Mouse (Mus musculus) liver, embryonic 13.5 days (tissue): ENCODE data around the gene Smyd3. TPM values are rescaled to one million over a fixed set of nuclear protein-coding genes. Genes with fewer than 3 reads are reported as not detected.

Experiments used
- ATAC-seq: fragments of 200-750 bp; cut with Nextera tagmentation; 2 replicates; pipeline ENCODE4 v1.8.0; 2017; ENCODE audit warnings: low read depth, mild to moderate bottlenecking, moderate number of reproducible peaks, moderate library complexity
- DNase-seq: peaks from one replicate; pipeline ENCODE4 v3.0.0; 2022
- H3K27ac ChIP-seq: fragments of 300-500 bp; sonication (generic); 2 replicates; pipeline ENCODE4 v1.5.1; 2015; ENCODE audit warnings: moderate library complexity, mild to moderate bottlenecking, inconsistent platforms
- H3K27me3 ChIP-seq: fragments of 300-500 bp; sonication (generic); 2 replicates; pipeline ENCODE4 v1.6.1; 2015; ENCODE audit warnings: mild to moderate bottlenecking, inconsistent platforms
- H3K36me3 ChIP-seq: fragments of 300-500 bp; sonication (generic); 2 replicates; pipeline ENCODE4 v1.6.1; 2015; ENCODE audit warnings: mild to moderate bottlenecking, inconsistent platforms
- H3K4me1 ChIP-seq: fragments of 300-500 bp; sonication (generic); replicated peaks from 2 replicates; pipeline ENCODE4 v1.6.1; 2015; ENCODE audit warnings: inconsistent platforms
- H3K4me2 ChIP-seq: fragments of 300-500 bp; sonication (generic); 2 replicates; pipeline ENCODE4 v1.6.1; 2015; ENCODE audit warnings: inconsistent platforms, mild to moderate bottlenecking, moderate library complexity
- H3K4me3 ChIP-seq: fragments of 300-500 bp; sonication (generic); replicated peaks from 2 replicates; pipeline ENCODE4 v1.5.1; 2015; ENCODE audit warnings: mild to moderate bottlenecking, inconsistent platforms
- H3K9ac ChIP-seq: fragments of 300-500 bp; sonication (generic); 2 replicates; pipeline ENCODE4 v1.6.1; 2015; ENCODE audit warnings: mild to moderate bottlenecking, inconsistent platforms
- H3K9me3 ChIP-seq: fragments of 300-500 bp; sonication (generic); replicated peaks from 2 replicates; pipeline ENCODE4 v1.6.1; 2016; ENCODE audit warnings: inconsistent platforms
- WGBS: fragments of 180-500 bp; shearing (Covaris S2); methylation state at CpG from one replicate; pipeline ENCODE4 v1.1.7; 2015; ENCODE audit not compliant: insufficient replicate concordance; 5-methylcytosine and 5-hydroxymethylcytosine counted together
- polyA plus RNA-seq: library from polyadenylated mRNA; unstranded; fragments of >200 nt; fragmentation: Nextera tagmentation; extraction: Ambion mirVana; gene quantifications from 2 replicates; pipeline ENCODE4 v1.2.1, GENCODE M21; 2015

The Smyd3 gene
- polyA plus RNA-seq, 1 experiment from 2014 or later, result 6.6 TPM

DNA sequence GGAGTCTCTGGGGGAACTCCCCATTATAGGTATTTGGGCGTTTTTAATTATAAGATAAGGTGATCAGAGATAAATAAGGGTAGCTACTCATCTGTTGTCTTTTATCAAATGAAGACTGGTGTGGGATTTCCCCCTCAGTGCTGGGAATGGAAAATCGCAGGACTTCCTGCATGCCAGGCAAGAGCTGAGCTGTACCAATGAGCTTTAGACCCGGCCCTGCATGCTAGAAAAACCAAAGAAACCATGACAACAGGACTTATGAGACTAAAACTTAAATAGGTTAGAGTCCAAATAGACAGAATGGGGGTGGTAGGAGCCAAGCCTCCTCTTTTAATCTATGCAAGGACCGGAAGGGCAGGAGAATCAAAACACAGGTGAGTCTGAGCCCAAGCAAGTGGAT is 492.7 kb downstream of the Smyd3 start:
- Histone ChIP-seq H3K27ac (no peak overlapping the region), H3K4me2 (no peak overlapping the region), H3K4me3 (no peak overlapping the region), H3K9me3 (no peaks in the 10 kb centered on the region), H3K4me1 (no peaks in the 10 kb centered on the region), H3K36me3 (no peaks in the 10 kb centered on the region), H3K9ac (no peak overlapping the region), H3K27me3 (no peaks in the 10 kb centered on the region)
- no peak for ATAC-seq
- 64% methylated on average over 4 of the region's 4 CpGs for WGBS
- DNase-seq, result no peak

DNA sequence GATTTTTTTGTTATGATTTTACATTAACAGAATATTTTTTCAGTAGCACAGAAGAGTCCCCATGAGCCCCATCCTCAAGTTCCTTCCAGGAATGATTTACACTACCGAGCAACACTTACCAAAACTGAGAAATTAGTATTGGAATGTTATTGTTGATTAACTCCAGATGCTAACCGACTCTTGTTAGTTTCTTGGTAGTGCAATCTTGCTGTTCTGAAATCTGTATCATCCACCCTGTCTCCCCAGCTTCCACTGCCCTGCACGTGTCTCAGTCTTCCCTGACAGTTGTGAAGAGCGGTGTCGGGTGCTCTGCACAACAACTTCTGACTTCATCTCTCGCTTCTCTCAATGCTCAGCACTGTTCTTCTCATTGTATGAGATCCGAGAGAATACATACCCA is 494.4 kb downstream of the Smyd3 start:
- no peaks in the 10 kb centered on the region for H3K36me3 ChIP-seq
- H3K4me3 ChIP-seq, result no peak overlapping the region
- no peak overlapping the region for H3K9ac ChIP-seq
- ATAC-seq (no peak), DNase-seq (no peak)
- H3K27me3 ChIP-seq, result no peaks in the 10 kb centered on the region
- no peak overlapping the region for H3K4me2 ChIP-seq
- H3K27ac ChIP-seq, result no peak overlapping the region
- no peaks in the 10 kb centered on the region for H3K4me1 ChIP-seq
- H3K9me3 ChIP-seq, result no peaks in the 10 kb centered on the region
- 74% methylated on average over 7 of the region's 7 CpGs for WGBS

DNA sequence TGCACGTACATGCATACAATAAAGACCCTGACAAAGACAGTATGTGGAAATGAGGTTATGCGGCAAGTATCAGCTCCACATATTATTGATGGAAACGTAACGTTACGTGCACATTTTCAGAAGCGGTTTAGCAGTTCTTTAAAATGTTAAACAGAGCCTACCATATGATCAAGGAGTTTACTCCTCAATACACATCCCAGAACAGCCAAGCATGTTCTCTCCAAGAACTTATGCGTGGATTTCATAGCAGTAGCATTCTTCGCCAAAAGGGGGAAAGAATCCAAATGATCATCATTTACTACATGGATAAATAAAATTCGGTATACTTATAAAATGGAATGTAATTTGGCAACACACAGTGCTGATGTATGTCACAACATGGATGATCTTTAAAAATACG is 500.4 kb downstream of the Smyd3 start:
- Histone ChIP-seq H3K4me2 (no peak overlapping the region), H3K36me3 (no peaks in the 10 kb centered on the region), H3K9me3 (no peaks in the 10 kb centered on the region), H3K4me3 (no peak overlapping the region), H3K27ac (no peak overlapping the region), H3K27me3 (no peaks in the 10 kb centered on the region), H3K4me1 (no peaks in the 10 kb centered on the region), H3K9ac (no peak overlapping the region)
- DNase-seq (no peak), ATAC-seq (no peak)
- WGBS, result 77% methylated on average over 10 of the region's 10 CpGs

DNA sequence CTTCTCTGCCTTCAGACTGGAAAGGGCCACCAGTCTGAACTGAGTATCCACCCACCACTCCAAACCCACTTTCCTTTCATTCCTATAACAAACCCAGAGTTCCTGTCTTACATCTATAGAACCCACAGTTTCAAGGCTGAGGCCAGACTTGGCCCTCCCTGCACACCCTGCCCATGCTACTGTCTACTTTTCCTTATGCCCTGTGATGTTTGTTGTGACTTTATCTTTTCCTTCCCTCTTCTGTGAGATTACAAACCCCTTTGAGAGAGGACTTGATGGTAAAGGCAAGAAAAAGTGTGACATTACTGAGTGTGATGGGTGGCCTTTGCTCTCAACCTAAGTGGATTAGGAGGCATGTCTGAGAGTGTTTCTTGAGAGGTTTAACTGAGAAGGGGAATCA is 504.8 kb downstream of the Smyd3 start:
- Histone ChIP-seq H3K36me3 (no peaks in the 10 kb centered on the region), H3K4me1 (no peaks in the 10 kb centered on the region), H3K4me2 (no peak overlapping the region), H3K27me3 (no peaks in the 10 kb centered on the region), H3K27ac (no peak overlapping the region), H3K9me3 (no peaks in the 10 kb centered on the region), H3K4me3 (no peak overlapping the region), H3K9ac (no peak overlapping the region)
- ATAC-seq (no peak), DNase-seq (no peak)

DNA sequence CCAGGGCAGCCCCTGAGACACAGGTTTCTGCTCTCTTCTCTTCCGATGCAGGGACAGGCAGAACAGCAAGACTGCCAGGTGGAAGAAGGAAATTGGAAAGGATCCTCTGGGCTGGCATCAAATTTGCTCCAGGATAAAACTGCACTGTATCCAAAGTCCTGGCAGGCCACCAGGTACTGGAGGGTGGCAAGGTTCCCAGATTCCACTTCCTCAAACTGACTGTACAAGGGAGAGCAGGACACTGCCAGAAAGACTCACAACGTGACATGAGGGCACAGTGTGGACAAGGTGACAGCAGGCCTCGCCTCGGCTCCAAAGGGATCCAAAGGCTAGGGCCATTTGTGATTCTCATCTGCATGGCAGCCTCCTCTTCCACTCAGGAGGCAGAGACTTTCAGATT is 505.6 kb downstream of the Smyd3 start:
- DNase-seq (no peak), ATAC-seq (no peak)
- 73% methylated on average over 4 of the region's 4 CpGs for WGBS
- no peak overlapping the region for H3K4me2 ChIP-seq
- no peak overlapping the region for H3K27ac ChIP-seq
- no peak overlapping the region for H3K9ac ChIP-seq
- H3K36me3 ChIP-seq, result no peaks in the 10 kb centered on the region
- no peaks in the 10 kb centered on the region for H3K4me1 ChIP-seq
- H3K4me3 ChIP-seq, result no peak overlapping the region
- no peaks in the 10 kb centered on the region for H3K27me3 ChIP-seq
- no peaks in the 10 kb centered on the region for H3K9me3 ChIP-seq

DNA sequence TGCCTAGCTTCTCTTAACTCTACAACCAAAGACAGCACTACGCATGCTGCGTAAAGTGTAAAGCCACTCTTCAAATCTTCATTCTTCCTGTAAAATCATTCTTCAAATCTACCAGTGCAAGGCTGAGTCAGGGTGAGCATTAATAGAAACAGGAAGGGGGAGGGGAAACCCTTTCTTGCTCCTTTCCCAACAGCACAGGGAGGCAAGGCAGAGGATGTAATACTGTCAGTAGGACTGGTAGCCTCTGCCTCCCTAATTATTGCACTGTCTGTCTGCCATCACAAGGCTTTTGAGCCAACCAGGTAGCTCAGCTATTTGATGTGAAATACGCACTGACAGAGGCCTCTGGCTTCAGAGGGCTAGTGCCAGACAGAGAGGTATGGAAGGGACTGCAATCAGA is 507.1 kb downstream of the Smyd3 start:
- WGBS, result 70% methylated on average over 3 of the region's 3 CpGs
- Histone ChIP-seq H3K9ac (no peak overlapping the region), H3K4me2 (no peak overlapping the region), H3K27me3 (no peaks in the 10 kb centered on the region), H3K9me3 (no peaks in the 10 kb centered on the region), H3K4me1 (no peaks in the 10 kb centered on the region), H3K36me3 (no peaks in the 10 kb centered on the region), H3K27ac (no peak overlapping the region), H3K4me3 (no peak overlapping the region)
- DNase-seq, result no peak
- no peak for ATAC-seq

DNA sequence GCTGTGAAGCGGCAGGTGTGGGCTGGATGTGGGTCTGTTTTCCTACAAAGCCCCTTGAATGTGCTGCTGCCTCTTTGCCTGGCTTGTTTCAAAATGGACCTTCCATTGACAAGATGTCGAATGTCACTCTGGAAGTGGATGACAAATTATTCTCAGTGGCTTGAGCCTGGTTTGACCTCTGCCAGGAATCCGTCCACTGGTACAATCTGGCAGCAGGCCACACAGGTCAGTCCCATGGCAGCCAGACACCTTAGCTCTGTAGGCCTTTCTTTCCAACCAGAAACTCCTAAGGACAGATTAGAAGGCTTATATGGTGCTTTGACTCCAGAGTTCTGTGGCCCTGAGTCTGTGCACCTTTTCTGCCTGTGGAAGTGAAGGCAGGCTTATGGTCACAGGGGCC is 507.9 kb downstream of the Smyd3 start:
- no peaks in the 10 kb centered on the region for H3K36me3 ChIP-seq
- H3K4me2 ChIP-seq, result no peak overlapping the region
- no peaks in the 10 kb centered on the region for H3K4me1 ChIP-seq
- H3K9ac ChIP-seq, result no peak overlapping the region
- no peaks in the 10 kb centered on the region for H3K27me3 ChIP-seq
- H3K4me3 ChIP-seq, result no peak overlapping the region
- WGBS, result 69% methylated on average over 3 of the region's 3 CpGs
- no peak for DNase-seq
- no peaks in the 10 kb centered on the region for H3K9me3 ChIP-seq
- no peak for ATAC-seq
- H3K27ac ChIP-seq, result no peak overlapping the region

DNA sequence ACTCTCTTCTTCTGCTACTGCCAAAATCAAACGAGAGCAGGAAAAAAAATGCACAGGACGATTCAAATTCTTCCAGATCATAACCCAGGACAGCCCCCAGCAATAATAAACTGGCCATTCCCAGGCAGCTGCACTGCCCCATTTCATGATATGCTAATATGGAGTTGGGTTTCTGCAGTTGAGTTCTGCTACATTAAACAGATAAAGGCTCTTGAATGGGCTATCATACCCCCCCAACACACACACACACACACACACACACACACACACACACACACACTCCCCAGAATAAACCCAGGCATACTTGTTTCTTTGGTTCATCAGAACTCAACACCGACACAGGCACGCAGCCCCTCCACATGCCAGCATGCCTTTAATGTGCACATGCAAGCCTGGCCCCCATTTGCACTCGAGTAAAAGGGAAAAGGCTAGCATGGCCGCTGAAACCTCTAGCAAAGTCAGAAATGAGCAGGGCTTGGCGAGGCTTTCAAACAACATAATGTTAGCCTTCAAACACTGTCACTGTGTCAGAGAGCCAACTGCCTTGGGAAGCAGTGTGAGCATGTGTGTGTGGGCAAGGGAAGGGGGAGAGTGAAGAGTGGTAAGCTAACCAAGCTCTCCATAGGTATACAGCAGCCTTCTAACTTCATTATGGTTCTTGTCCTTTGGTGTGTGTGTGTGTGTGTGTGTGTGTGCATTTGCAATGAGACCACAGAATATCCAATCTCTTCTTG is 513.5 kb downstream of the Smyd3 start:
- Histone ChIP-seq H3K4me2 (no peak overlapping the region), H3K9me3 (no peaks in the 10 kb centered on the region), H3K4me1 (no peaks in the 10 kb centered on the region), H3K4me3 (no peak overlapping the region), H3K36me3 (no peaks in the 10 kb centered on the region), H3K27me3 (no peaks in the 10 kb centered on the region), H3K27ac (no peak overlapping the region), H3K9ac (no peak overlapping the region)
- no peak for DNase-seq
- WGBS, result 65% methylated on average over 7 of the region's 7 CpGs
- ATAC-seq, result no peak

DNA sequence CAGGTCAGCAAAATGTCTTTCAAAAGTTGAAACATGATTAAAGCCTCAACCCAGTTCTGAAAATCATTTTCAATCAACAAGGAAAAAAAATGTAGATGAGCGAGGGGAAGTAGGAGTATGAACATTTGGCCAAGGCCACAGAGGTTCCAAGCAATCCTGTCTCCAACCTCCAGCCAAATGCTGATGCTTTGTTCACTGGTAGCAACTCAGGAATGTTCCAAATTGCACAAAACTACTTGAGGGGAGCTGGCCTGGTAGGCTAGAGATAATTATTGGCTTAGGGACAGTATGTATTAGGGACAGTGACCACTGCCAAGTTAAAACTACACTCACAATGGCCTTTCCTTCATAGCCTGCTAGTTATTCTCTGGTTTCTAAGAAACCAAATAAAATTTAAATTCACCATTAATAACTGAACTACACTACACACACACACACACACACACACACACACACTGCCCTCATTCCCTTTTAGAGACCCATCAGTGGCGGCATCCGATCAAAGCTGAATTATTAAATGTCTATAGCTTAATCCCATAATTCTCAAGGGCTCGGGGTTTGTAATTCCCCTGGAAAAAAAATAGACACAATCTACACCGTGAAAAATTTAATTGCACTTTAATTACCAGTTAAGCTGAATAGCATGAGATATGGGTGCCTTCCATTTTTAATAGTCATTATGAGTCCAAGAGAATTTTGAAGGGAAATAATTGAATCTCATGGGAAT is 514.3 kb downstream of the Smyd3 start:
- no peak overlapping the region for H3K27ac ChIP-seq
- no peaks in the 10 kb centered on the region for H3K4me1 ChIP-seq
- 71% methylated on average over 5 of the region's 5 CpGs for WGBS
- DNase-seq, result no peak
- H3K9me3 ChIP-seq, result no peaks in the 10 kb centered on the region
- H3K36me3 ChIP-seq, result no peaks in the 10 kb centered on the region
- H3K27me3 ChIP-seq, result no peaks in the 10 kb centered on the region
- no peak for ATAC-seq
- H3K9ac ChIP-seq, result no peak overlapping the region
- H3K4me2 ChIP-seq, result no peak overlapping the region
- no peak overlapping the region for H3K4me3 ChIP-seq

DNA sequence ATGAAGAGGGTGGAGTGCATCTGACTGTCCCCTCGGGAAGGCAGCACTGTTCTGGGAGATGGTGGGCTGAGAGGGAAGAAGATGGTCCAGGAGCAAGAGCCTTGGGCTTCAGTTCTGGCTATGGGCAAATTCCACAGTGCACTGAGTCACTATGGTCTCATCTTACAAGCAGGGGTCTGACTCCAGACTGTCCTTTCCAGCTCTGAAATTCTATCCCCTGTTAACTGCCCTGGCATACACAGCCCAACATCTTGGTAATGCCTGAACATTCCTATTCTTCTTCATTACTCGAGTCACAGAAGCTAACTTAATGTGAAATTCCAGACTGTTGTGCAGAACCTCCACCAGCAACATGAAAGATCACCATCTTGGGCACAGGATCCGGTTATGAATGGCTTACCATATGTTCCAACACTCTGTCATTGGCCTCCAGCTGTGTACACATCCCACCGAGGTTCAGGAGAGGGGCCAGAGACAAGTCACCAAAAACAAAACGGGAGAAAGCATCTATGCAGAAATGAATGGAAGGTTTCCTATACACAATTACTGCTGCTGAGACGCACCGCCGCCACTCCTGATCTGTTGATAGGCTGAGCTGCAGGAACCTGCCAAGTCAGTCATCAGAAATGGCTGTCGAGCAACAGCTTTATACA is 517.8 kb downstream of the Smyd3 start:
- no peak for ATAC-seq
- Histone ChIP-seq H3K9ac (no peak overlapping the region), H3K4me1 (no peaks in the 10 kb centered on the region), H3K27me3 (no peaks in the 10 kb centered on the region), H3K4me2 (no peak overlapping the region), H3K36me3 (no peaks in the 10 kb centered on the region), H3K9me3 (no peaks in the 10 kb centered on the region), H3K27ac (no peak overlapping the region), H3K4me3 (no peak overlapping the region)
- WGBS, result 63% methylated on average over 9 of the region's 9 CpGs
- DNase-seq, result no peak

DNA sequence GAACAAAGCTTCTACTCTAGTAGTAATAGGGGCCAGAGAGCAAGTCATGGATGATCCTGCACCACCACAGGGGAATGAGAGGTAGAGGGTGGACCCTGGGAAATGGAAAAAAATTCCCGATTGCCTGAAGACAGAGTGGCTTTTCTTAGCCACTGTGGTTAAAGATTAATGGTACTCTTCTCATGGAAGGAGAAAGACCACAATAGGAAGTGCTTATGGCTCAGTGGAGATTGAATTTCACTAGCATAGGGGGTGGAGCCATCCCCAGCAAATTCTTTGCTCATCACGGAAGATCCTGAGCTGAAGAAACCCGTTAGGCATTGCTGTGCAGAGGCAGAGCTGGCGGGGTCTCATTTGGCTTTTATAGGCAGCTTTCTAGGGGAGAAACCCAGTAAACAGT is 520.0 kb downstream of the Smyd3 start:
- Histone ChIP-seq H3K4me2 (no peak overlapping the region), H3K9ac (no peak overlapping the region), H3K27me3 (no peaks in the 10 kb centered on the region), H3K4me1 (no peaks in the 10 kb centered on the region), H3K9me3 (no peaks in the 10 kb centered on the region), H3K27ac (no peak overlapping the region), H3K36me3 (no peaks in the 10 kb centered on the region), H3K4me3 (no peak overlapping the region)
- DNase-seq, result no peak
- ATAC-seq, result no peak
- WGBS, result 28% methylated on average over 4 of the region's 4 CpGs

DNA sequence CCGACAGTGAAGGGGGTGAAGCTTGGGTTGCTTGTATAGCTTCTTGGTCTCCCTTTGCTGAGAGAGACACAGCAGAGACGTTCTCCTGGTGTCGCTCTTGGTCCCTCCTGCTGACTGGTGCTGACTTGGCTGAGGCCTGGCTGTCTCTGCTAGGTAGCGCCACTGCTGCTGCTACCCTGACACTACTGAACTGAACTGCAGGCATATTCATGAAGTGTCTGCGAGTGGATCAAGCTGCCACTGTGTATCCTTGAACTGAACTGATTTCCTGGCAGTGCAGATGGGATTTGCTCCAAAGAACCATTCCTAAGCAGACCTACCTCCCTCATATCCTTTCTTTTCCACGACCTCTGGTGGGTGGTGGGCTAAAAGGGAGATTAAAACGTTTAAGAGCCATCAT is 523.6 kb downstream of the Smyd3 start:
- no peaks in the 10 kb centered on the region for H3K36me3 ChIP-seq
- no peak overlapping the region for H3K4me3 ChIP-seq
- WGBS, result 67% methylated on average over 7 of the region's 7 CpGs
- DNase-seq, result no peak
- no peaks in the 10 kb centered on the region for H3K9me3 ChIP-seq
- H3K9ac ChIP-seq, result no peak overlapping the region
- no peaks in the 10 kb centered on the region for H3K27me3 ChIP-seq
- no peaks in the 10 kb centered on the region for H3K4me1 ChIP-seq
- H3K27ac ChIP-seq, result no peak overlapping the region
- ATAC-seq, result no peak
- H3K4me2 ChIP-seq, result no peak overlapping the region
